Mouse (Mus musculus) embryonic facial prominence, embryonic 12.5 days (tissue): ENCODE measurements around the gene Serpinb1c. TPM values are rescaled to one million over a fixed set of nuclear protein-coding genes. Genes with fewer than 3 reads are reported as not detected.
"Not testable (repeated sequence)": the region's sequence is repeated elsewhere in the genome, so short reads cannot be mapped to it uniquely, and the experiment has no call there.

ENCODE experiments used
- ATAC-seq: fragments of 200-750 bp; cut with Nextera tagmentation; 2 replicates; pipeline ENCODE4 v1.8.0; 2017; ENCODE audit not compliant: insufficient number of reproducible peaks, insufficient read depth, low FRiP score, low TSS enrichment
- H3K27ac ChIP-seq: fragments of 300-500 bp; sonication (generic); 2 replicates; pipeline ENCODE4 v1.5.1; 2016; ENCODE audit warnings: mild to moderate bottlenecking
- H3K27me3 ChIP-seq: fragments of 300-500 bp; sonication (generic); 2 replicates; pipeline ENCODE4 v1.6.1; 2016; ENCODE audit warnings: mild to moderate bottlenecking, moderate library complexity
- H3K36me3 ChIP-seq: fragments of 300-500 bp; sonication (generic); 2 replicates; pipeline ENCODE4 v1.6.1; 2016; ENCODE audit warnings: mild to moderate bottlenecking
- H3K4me1 ChIP-seq: fragments of 300-500 bp; sonication (generic); 2 replicates; pipeline ENCODE4 v1.6.1; 2016
- H3K4me2 ChIP-seq: fragments of 300-500 bp; sonication (generic); replicated peaks from 2 replicates; pipeline ENCODE4 v1.6.1; 2016; ENCODE audit warnings: mild to moderate bottlenecking, moderate library complexity
- H3K4me3 ChIP-seq: fragments of 300-500 bp; sonication (generic); 2 replicates; pipeline ENCODE4 v1.5.1; 2016; ENCODE audit warnings: mild to moderate bottlenecking
- H3K9ac ChIP-seq: fragments of 300-500 bp; sonication (generic); 2 replicates; pipeline ENCODE4 v1.6.1; 2016; ENCODE audit warnings: mild to moderate bottlenecking, moderate library complexity
- H3K9me3 ChIP-seq: fragments of 300-500 bp; sonication (generic); 2 replicates; pipeline ENCODE4 v1.6.1; 2016; ENCODE audit warnings: mild to moderate bottlenecking, moderate library complexity
- WGBS: fragments of 180-500 bp; shearing (Covaris S2); methylation state at CpG from one replicate; pipeline ENCODE4 v1.1.7; 2016; 5-methylcytosine and 5-hydroxymethylcytosine counted together
- polyA plus RNA-seq: library from polyadenylated mRNA; unstranded; fragments of >200 nt; fragmentation: Nextera tagmentation; extraction: Ambion mirVana; gene quantifications from 2 replicates; pipeline ENCODE4 v1.2.1, GENCODE M21; 2016

The Serpinb1c gene
- not detected in 2 replicates for polyA plus RNA-seq

GRCm38 (mm10) chr13:32898111-32898510, at the start of gene Serpinb1c:
Gene Serpinb1c, minus strand, starts transcription at chr13:32898211.
- Histone ChIP-seq H3K27ac (no peak within 1 kb of the TSS), H3K4me1 (no peaks in the 10 kb centered on the region), H3K4me2 (no peak within 1 kb of the TSS), H3K27me3 (no peaks in the 10 kb centered on the region), H3K9ac (no peak within 1 kb of the TSS), H3K36me3 (no peaks in the 10 kb centered on the region), H3K4me3 (no peak within 1 kb of the TSS), H3K9me3 (no peaks in the 10 kb centered on the region)
- 72% methylated on average over 2 of the region's 2 CpGs for WGBS
- no peak for ATAC-seq

- not testable (repeated sequence) for H3K36me3 ChIP-seq, H3K4me3 ChIP-seq, H3K9me3 ChIP-seq, H3K27ac ChIP-seq, H3K4me2 ChIP-seq, ATAC-seq, H3K27me3 ChIP-seq, H3K9ac ChIP-seq, H3K4me1 ChIP-seq
- 79% methylated on average over 3 of the region's 3 CpGs for WGBS
Observed at GRCm38 (mm10) chr13:32939191-32939590, 41.2 kb upstream of the Serpinb1c start.

- H3K36me3 ChIP-seq, H3K9me3 ChIP-seq, H3K27me3 ChIP-seq, H3K9ac ChIP-seq, ATAC-seq, H3K4me3 ChIP-seq, H3K4me1 ChIP-seq, H3K27ac ChIP-seq, H3K4me2 ChIP-seq: not testable (repeated sequence)
- 79% methylated on average over 4 of the region's 4 CpGs for WGBS
Observed at GRCm38 (mm10) chr13:32938275-32938674, 40.3 kb upstream of the Serpinb1c start.

GRCm38 (mm10) chr13:32934706-32935381, 36.8 kb upstream of the Serpinb1c start:
- H3K27me3 ChIP-seq, result no peaks in the 10 kb centered on the region
- no peaks in the 10 kb centered on the region for H3K36me3 ChIP-seq
- peak; percentile 56 for ATAC-seq
- H3K4me2 ChIP-seq, result no peak overlapping the region
- H3K9me3 ChIP-seq, result no peaks in the 10 kb centered on the region
- H3K4me1 ChIP-seq, result no peaks in the 10 kb centered on the region
- H3K4me3 ChIP-seq, result no peak overlapping the region
- 32% methylated on average over 1 of the region's 1 CpGs for WGBS
- H3K9ac ChIP-seq, result no peak overlapping the region
- H3K27ac ChIP-seq, result no peak overlapping the region

- Histone ChIP-seq H3K27ac (no peak overlapping the region), H3K4me1 (no peaks in the 10 kb centered on the region), H3K36me3 (no peaks in the 10 kb centered on the region), H3K4me2 (no peak overlapping the region), H3K9ac (no peak overlapping the region), H3K27me3 (no peaks in the 10 kb centered on the region), H3K9me3 (no peaks in the 10 kb centered on the region), H3K4me3 (no peak overlapping the region)
- 79% methylated on average over 2 of the region's 2 CpGs for WGBS
- ATAC-seq, result no peak
Observed at GRCm38 (mm10) chr13:32929107-32929750, 31.2 kb upstream of the Serpinb1c start.

GRCm38 (mm10) chr13:32927241-32927640, 29.2 kb upstream of the Serpinb1c start:
- 68% methylated on average over 1 of the region's 1 CpGs for WGBS
- Histone ChIP-seq H3K4me2 (no peak overlapping the region), H3K27ac (no peak overlapping the region), H3K27me3 (no peaks in the 10 kb centered on the region), H3K36me3 (no peaks in the 10 kb centered on the region), H3K4me1 (no peaks in the 10 kb centered on the region), H3K4me3 (no peak overlapping the region), H3K9ac (no peak overlapping the region), H3K9me3 (no peaks in the 10 kb centered on the region)
- ATAC-seq, result no peak

- no peaks in the 10 kb centered on the region for H3K4me1 ChIP-seq
- no peak for ATAC-seq
- no peaks in the 10 kb centered on the region for H3K36me3 ChIP-seq
- H3K27me3 ChIP-seq, result no peaks in the 10 kb centered on the region
- H3K4me2 ChIP-seq, result no peak overlapping the region
- H3K9ac ChIP-seq, result no peak overlapping the region
- no peak overlapping the region for H3K27ac ChIP-seq
- no peaks in the 10 kb centered on the region for H3K9me3 ChIP-seq
- 84% methylated on average over 2 of the region's 2 CpGs for WGBS
- no peak overlapping the region for H3K4me3 ChIP-seq
Observed at GRCm38 (mm10) chr13:32926661-32927060, 28.6 kb upstream of the Serpinb1c start.

- no peak overlapping the region for H3K9ac ChIP-seq
- H3K36me3 ChIP-seq, result no peaks in the 10 kb centered on the region
- no peaks in the 10 kb centered on the region for H3K27me3 ChIP-seq
- no peak overlapping the region for H3K4me2 ChIP-seq
- no peaks in the 10 kb centered on the region for H3K9me3 ChIP-seq
- no peak overlapping the region for H3K27ac ChIP-seq
- no peaks in the 10 kb centered on the region for H3K4me1 ChIP-seq
- no peak overlapping the region for H3K4me3 ChIP-seq
- no peak for ATAC-seq
- 61% methylated on average over 7 of the region's 7 CpGs for WGBS
Observed at GRCm38 (mm10) chr13:32924578-32925360, 26.8 kb upstream of the Serpinb1c start.

GRCm38 (mm10) chr13:32922622-32923021, 24.6 kb upstream of the Serpinb1c start:
- no peaks in the 10 kb centered on the region for H3K36me3 ChIP-seq
- H3K27ac ChIP-seq, result no peak overlapping the region
- ATAC-seq, result no peak
- H3K27me3 ChIP-seq, result no peaks in the 10 kb centered on the region
- H3K4me3 ChIP-seq, result no peak overlapping the region
- no peak overlapping the region for H3K9ac ChIP-seq
- no peaks in the 10 kb centered on the region for H3K9me3 ChIP-seq
- H3K4me2 ChIP-seq, result no peak overlapping the region
- H3K4me1 ChIP-seq, result no peaks in the 10 kb centered on the region

GRCm38 (mm10) chr13:32912770-32913380, 14.9 kb upstream of the Serpinb1c start:
- no peaks in the 10 kb centered on the region for H3K27me3 ChIP-seq

GRCm38 (mm10) chr13:32908182-32908581, 10.2 kb upstream of the Serpinb1c start:
- Histone ChIP-seq H3K4me3 (no peak overlapping the region), H3K36me3 (no peaks in the 10 kb centered on the region), H3K27me3 (no peaks in the 10 kb centered on the region), H3K9ac (no peak overlapping the region), H3K27ac (no peak overlapping the region), H3K4me2 (no peak overlapping the region), H3K4me1 (no peaks in the 10 kb centered on the region), H3K9me3 (no peaks in the 10 kb centered on the region)
- ATAC-seq, result no peak
- 82% methylated on average over 3 of the region's 3 CpGs for whole genome bisulfite sequencing

More at GRCm38 (mm10) chr13:32912770-32913380, 14.9 kb upstream of the Serpinb1c start:
- Histone ChIP-seq H3K4me1 (no peaks in the 10 kb centered on the region), H3K27ac (no peak overlapping the region), H3K9ac (no peak overlapping the region), H3K4me3 (no peak overlapping the region), H3K9me3 (no peaks in the 10 kb centered on the region), H3K36me3 (no peaks in the 10 kb centered on the region), H3K4me2 (no peak overlapping the region)
- no peak for ATAC-seq
